Mouse (Mus musculus) liver, embryonic 14.5 days (tissue): ENCODE measurements at regions not wholly inside any gene's neighbourhood (a gene's known extent, or its start where the extent isn't known, plus 50 kb on each side); places are given as distances from the start of the nearest gene placed in this dataset.

Experiments
- ATAC-seq: fragments of 200-750 bp; cut with Nextera tagmentation; 2 replicates; pipeline ENCODE4 v1.8.0; 2017; ENCODE audit warnings: moderate number of reproducible peaks, mild to moderate bottlenecking, moderate library complexity; ENCODE audit not compliant: insufficient read depth
- DNase-seq, 3 experiments: peaks; one replicate each; pipeline ENCODE4 v3.0.0-alpha.2; 2012 to 2013; ENCODE audit warnings: low read depth in 3 of 3, low spot score in 3 of 3
- H3K27ac ChIP-seq: fragments of 300-500 bp; sonication (generic); 2 replicates; pipeline ENCODE4 v1.5.1; 2014; ENCODE audit warnings: moderate library complexity, mild to moderate bottlenecking, control low read depth, inconsistent platforms
- H3K27me3 ChIP-seq: fragments of 300-500 bp; sonication (generic); 2 replicates; pipeline ENCODE4 v1.6.1; 2014; ENCODE audit warnings: mild to moderate bottlenecking, low read length, moderate library complexity; ENCODE audit not compliant: control insufficient read depth, insufficient read depth
- H3K36me3 ChIP-seq: fragments of 300-500 bp; sonication (generic); replicated peaks from 2 replicates; pipeline ENCODE4 v1.6.1; 2014; ENCODE audit warnings: low read depth; ENCODE audit not compliant: control insufficient read depth, insufficient read depth
- H3K4me1 ChIP-seq, 2 experiments: fragments of 200-500 bp in 1 of 2; fragments of 300-500 bp in 1 of 2; sonication (generic) in 1 of 2; replicated peaks; 2 replicates each; pipeline ENCODE4 v1.6.1; 2012 to 2014; ENCODE audit warnings: antibody characterized with exemption in 1 of 2, inconsistent platforms in 1 of 2, low read length in 1 of 2; ENCODE audit not compliant: control insufficient read depth in 2 of 2, insufficient read depth in 2 of 2
- H3K4me2 ChIP-seq: fragments of 300-500 bp; sonication (generic); 2 replicates; pipeline ENCODE4 v1.6.1; 2014; ENCODE audit warnings: low read depth, mild to moderate bottlenecking, control low read depth, moderate library complexity
- H3K4me3 ChIP-seq, 2 experiments: fragments of 200-500 bp in 1 of 2; fragments of 300-500 bp in 1 of 2; sonication (generic) in 1 of 2; 2 replicates each; pipeline ENCODE4 v1.5.1; 2012 to 2014; ENCODE audit warnings: low read depth in 2 of 2, low read length in 2 of 2, mild to moderate bottlenecking in 2 of 2, control low read depth in 1 of 2, inconsistent platforms in 1 of 2, moderate library complexity in 1 of 2; ENCODE audit not compliant: insufficient read depth in 1 of 2
- H3K9ac ChIP-seq: fragments of 300-500 bp; sonication (generic); replicated peaks from 2 replicates; pipeline ENCODE4 v1.6.1; 2014; ENCODE audit warnings: mild to moderate bottlenecking, control low read depth, moderate library complexity
- H3K9me3 ChIP-seq: fragments of 300-500 bp; sonication (generic); 2 replicates; pipeline ENCODE4 v1.6.1; 2016; ENCODE audit warnings: low read length, mixed read lengths; ENCODE audit not compliant: control insufficient read depth
- CTCF ChIP-seq: IDR thresholded peaks from 2 replicates; pipeline ENCODE4 v1.5.1; 2016; ENCODE audit warnings: antibody characterized with exemption, low read depth, control low read depth
- EP300 ChIP-seq: IDR thresholded peaks from 2 replicates; pipeline ENCODE4 v1.6.1; 2016; ENCODE audit warnings: antibody characterized with exemption, low read depth
- WGBS: fragments of 180-500 bp; shearing (Covaris S2); extraction: QIAGEN DNeasy Blood & Tissue Kit; methylation state at CpG from one replicate; pipeline ENCODE4 v1.1.7; 2014; ENCODE audit not compliant: insufficient replicate concordance; 5-methylcytosine and 5-hydroxymethylcytosine counted together

- TF ChIP-seq EP300 (no peak), CTCF (no peak)
- no peak for ATAC-seq
- no peaks in the 10 kb centered on the region for H3K36me3 ChIP-seq
- DNase-seq: no peak
- H3K9ac ChIP-seq: no peak overlapping the region
- H3K9me3 ChIP-seq: no peaks in the 10 kb centered on the region
- no peak overlapping the region for H3K27ac ChIP-seq
- no peaks in the 10 kb centered on the region for H3K4me1 ChIP-seq
- no peak overlapping the region for H3K4me3 ChIP-seq
- H3K27me3 ChIP-seq: no peaks in the 10 kb centered on the region
- 63% methylated on average over 3 of the region's 3 CpGs for WGBS
- H3K4me2 ChIP-seq: no peak overlapping the region
These were observed 253.4 kb upstream of the Hs6st1 start for GRCm38 (mm10) chr1:35814751-35815150.

- 77% methylated on average over 6 of the region's 6 CpGs for WGBS
- no peak for ATAC-seq
These were observed 246.4 kb upstream of the Hs6st1 start for GRCm38 (mm10) chr1:35821791-35822190.

GRCm38 (mm10) chr1:35822376-35823202 lies 245.6 kb upstream of the Hs6st1 start:
- Histone ChIP-seq H3K27me3 (no peaks in the 10 kb centered on the region), H3K36me3 (no peaks in the 10 kb centered on the region), H3K4me3 (no peak overlapping the region), H3K27ac (no peak overlapping the region), H3K4me2 (no peak overlapping the region), H3K9ac (no peak overlapping the region), H3K9me3 (no peaks in the 10 kb centered on the region), H3K4me1 (no peaks in the 10 kb centered on the region)
- ATAC-seq (no peak), DNase-seq (no peak)
- TF ChIP-seq EP300: no peak
- no peak for TF ChIP-seq CTCF
- WGBS: 47% methylated on average over 19 of the region's 19 CpGs

More at GRCm38 (mm10) chr1:35821791-35822190, 246.4 kb upstream of the Hs6st1 start:
- Histone ChIP-seq H3K36me3 (no peaks in the 10 kb centered on the region), H3K27me3 (no peaks in the 10 kb centered on the region), H3K4me2 (no peak overlapping the region), H3K4me3 (no peak overlapping the region), H3K27ac (no peak overlapping the region), H3K9me3 (no peaks in the 10 kb centered on the region), H3K9ac (no peak overlapping the region), H3K4me1 (no peaks in the 10 kb centered on the region)
- TF ChIP-seq EP300: no peak
- no peak for TF ChIP-seq CTCF
- no peak for DNase-seq

DNA sequence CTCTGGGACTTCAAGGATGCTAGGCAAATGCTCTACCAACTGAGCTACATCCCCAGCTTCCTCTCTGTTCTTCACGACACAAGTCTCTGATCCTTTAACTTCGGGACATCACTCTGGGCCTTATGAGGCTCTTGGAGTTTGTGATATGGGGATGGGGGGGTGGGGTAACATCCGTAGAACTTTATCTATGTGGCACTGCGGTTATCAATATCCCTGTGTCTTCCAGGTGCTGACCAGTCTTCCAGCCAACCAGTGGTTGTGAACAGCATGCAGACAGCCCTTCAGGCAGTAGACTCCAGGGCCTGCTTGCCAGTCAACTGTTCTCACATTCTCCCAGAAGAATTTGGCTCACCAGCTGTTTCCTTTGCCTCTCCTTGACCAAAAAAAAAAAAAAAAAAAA lies 244.7 kb upstream of the Hs6st1 start:
- no peak overlapping the region for H3K9ac ChIP-seq
- H3K27ac ChIP-seq: no peak overlapping the region
- no peaks in the 10 kb centered on the region for H3K36me3 ChIP-seq
- WGBS: 64% methylated on average over 4 of the region's 4 CpGs
- no peak for DNase-seq
- H3K9me3 ChIP-seq: no peaks in the 10 kb centered on the region
- no peak for ATAC-seq
- no peaks in the 10 kb centered on the region for H3K27me3 ChIP-seq
- no peak overlapping the region for H3K4me3 ChIP-seq
- H3K4me2 ChIP-seq: no peak overlapping the region
- TF ChIP-seq CTCF (no peak), EP300 (no peak)
- no peaks in the 10 kb centered on the region for H3K4me1 ChIP-seq

- Histone ChIP-seq H3K27me3 (no peaks in the 10 kb centered on the region), H3K4me2 (no peak overlapping the region), H3K27ac (no peak overlapping the region), H3K36me3 (no peaks in the 10 kb centered on the region), H3K4me3 (no peak overlapping the region), H3K9me3 (no peaks in the 10 kb centered on the region), H3K9ac (no peak overlapping the region), H3K4me1 (no peaks in the 10 kb centered on the region)
- TF ChIP-seq EP300 (no peak), CTCF (no peak)
- ATAC-seq (no peak), DNase-seq (no peak)
- WGBS: 55% methylated on average over 24 of the region's 24 CpGs
These were observed 244.0 kb upstream of the Hs6st1 start for GRCm38 (mm10) chr1:35823981-35824880.
